Mouse (Mus musculus): ENCODE results near the gene Lim2.
A peak's percentile ranks its signal among the peaks of the same experiment; 100 is the strongest.
"Not testable (repeated sequence)": the region's sequence is repeated elsewhere in the genome, so short reads cannot be mapped to it uniquely, and the experiment has no call there.

Gene Lim2

GRCm38 (mm10) chr7:43427406-43427805 is at the start of gene Lim2:
Gene Lim2, plus strand, starts transcription at chr7:43427670.
- no peak for DNase-seq

DNA sequence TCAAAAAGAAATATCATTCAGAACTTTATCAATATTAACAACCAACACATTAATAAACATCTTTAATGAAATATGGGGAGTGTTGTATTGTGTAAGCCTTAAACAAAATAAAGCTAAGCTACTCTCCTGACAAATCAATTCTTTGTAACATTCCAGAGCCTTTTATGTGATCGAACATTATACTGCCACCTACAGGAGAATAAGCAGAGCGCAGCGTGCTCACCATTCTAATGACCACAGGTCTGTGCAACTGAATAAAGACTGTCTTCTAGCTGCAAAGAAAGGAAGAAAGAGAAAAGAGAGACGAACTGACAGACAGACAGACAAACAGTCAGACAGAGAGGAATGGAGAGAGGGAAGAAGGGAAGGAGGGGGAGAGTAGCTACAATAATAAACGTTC is 49.2 kb upstream of the Lim2 start:
- DNase-seq, result no peak

DNA sequence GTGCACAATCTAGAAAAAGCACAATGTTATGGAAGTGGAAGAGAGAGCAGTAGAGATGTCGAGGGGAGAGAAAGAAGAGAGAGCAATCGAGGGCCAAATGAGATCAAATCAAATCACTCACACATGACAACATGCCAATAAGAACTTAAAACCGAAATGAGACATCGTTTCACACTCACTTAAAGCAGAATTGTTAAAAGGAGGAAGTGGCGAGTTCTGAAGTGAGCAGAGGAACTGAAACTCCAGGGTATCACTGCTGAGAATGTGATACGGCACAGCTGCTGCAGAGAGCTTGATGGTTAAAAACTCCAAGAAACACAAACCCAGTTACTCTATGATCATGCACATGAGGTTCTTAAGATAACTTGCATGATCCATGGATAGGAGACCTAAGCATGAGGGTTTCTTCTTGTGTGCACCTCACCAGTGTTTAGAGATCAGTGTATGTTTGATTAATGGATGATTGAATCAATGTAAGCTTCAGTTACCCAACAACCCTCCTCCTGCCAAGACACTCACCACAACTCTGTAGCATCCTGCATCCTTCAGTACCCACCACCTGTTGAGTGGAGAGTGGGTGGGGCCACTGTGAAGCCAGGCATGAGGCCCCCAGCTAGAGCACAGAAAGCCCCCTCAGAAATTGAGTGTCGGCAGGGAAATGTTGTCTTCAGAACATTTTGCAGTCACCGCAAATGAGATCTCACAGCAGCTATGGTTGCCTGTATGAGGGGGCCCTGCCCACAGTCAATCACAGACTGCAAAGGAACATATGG is 34.9 kb upstream of the Lim2 start:
- no peak for DNase-seq

GRCm38 (mm10) chr7:43399501-43399900 is 28.0 kb upstream of the Lim2 start:
- DNase-seq, result no peak

DNA sequence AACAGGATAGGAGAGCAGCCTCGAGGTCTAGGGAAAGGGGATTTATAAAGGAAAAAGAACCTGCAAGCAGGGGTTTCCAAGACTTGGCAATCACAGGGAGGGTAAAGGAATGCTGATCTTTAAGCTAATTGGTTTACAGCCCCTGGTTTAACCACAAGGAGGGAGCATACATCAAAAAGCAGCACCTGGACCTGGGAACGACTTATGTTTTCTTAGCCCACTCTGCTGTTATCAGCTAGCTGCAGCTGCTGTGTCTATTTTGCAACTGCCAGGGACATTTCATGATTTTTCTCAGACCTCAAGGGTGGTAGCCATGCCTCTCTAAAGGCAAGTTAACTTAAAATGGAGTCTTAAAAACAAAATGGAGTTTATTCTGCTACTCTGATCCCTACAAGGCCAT is 24.8 kb upstream of the Lim2 start:
- no peak for DNase-seq

- DNase-seq, result no peak
Observed at GRCm38 (mm10) chr7:43407573-43407972, 19.9 kb upstream of the Lim2 start.

DNA sequence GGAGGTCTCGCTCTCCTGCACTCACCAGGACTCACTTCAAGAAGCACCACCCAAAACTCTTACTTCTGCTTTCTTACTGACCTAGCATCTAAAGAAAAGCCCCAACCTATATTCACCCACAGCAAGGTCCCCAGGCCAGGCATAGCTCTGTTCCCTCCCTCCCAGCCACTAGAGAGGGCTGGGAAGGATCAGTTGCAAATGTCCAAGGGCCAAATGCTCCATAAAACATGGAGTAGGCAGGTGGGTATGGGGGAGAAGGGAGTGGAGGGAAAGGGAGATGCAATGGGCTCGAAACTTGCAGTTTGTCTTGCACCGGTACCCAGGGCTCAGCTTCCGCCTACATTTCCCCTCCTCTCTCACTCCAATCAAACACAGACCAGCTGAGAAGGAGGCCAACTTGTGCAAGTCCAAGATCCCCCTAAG is 19.3 kb upstream of the Lim2 start, which contains the start of gene Siglecg:
TSS of gene Siglecg (plus strand) at position 74 of the 423 bp plus-strand sequence.
- no peak for DNase-seq

DNA sequence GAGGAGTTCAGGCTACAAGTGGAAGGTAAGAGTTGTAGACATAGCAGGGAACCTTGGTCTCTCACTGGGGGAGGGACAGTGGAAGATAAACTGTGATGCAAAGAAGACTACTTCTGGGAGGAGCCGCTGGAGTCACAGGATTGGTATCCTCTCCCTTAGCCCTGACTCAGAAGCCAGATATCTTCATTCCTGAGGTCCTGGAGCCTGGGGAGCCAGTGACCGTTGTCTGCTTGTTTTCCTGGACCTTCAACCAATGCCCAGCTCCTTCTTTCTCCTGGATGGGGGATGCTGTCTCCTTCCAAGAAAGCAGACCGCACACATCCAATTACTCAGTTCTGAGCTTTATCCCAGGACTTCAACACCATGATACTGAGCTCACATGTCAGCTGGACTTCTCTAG is 18.4 kb upstream of the Lim2 start:
- DNase-seq, result no peak

DNA sequence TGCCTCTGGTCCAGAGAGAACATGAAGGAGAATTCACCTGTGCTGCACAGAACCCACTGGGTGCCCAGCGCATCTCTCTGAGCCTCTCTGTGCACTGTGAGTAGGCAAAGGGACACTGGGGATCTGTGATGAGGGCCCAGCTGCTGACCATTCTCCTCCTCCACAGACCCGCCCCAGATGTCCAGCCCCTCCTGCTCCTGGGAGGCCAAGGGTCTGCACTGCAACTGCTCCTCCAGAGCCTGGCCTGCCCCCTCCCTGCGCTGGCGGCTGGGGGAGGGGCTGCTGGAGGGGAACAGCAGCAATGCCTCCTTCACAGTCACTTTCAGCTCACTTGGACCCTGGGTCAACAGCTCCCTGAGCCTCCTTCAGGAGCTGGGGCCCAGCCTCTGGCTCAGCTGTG is 15.7 kb upstream of the Lim2 start:
- not testable (repeated sequence) for DNase-seq

DNA sequence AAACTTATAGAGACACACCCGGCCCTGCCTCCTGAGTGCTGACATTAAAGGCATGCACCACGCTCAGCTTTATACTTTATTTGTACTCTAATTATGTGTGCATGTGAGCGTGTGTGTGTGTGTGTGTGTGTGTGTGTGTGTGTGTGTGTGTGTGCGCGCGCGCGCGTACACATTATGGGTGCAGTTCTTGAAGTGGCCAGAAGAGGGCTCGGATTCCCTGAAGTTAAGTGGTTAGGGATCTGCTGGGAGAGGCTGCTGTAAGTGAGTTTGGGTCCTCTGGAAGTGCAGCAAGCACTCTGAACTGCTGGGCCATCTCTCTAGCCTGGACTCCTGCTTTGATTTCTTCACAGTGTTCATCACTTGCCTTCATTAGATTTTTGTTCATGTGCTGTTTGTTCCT is 10.2 kb upstream of the Lim2 start:
- no peak for DNase-seq

DNA sequence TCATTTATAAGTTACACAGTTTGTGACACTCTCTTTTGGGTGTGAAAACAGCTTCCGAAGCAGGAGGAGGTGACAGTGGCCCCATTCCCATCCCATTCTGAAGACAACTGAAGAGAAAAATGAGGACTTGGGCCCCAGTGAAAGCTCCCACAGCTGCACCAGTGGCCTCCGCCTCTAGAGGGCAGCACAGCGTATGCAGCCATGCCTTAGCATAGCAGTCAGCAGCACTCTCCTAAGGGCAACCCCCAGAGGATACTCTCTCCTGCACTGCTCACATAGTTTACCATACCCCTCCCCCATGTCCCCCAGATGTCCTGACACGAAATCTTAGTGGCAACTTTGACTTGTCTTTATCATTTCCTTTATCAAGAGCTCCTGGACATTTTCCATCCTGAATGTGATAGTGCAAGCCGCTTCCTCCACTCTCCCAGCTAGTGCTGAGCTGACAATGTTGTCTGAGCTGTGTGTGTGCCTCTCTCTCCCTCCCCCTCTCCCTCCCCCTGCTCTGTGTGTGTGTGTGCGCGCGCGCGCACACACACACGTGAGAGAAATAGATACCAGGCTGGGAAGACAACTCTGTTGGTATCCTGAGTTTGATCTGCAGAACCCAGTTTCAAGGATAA is 4.4 kb upstream of the Lim2 start:
- peak; percentile 67 for DNase-seq

- no peak for DNase-seq
Observed at GRCm38 (mm10) chr7:43423991-43424625, 3.4 kb upstream of the Lim2 start.

GRCm38 (mm10) chr7:43429500-43429899 is 2.0 kb downstream of the Lim2 start:
- no peak for DNase-seq

- no peak for DNase-seq
Observed at GRCm38 (mm10) chr7:43432891-43433290, 5.4 kb downstream of the Lim2 start.

GRCm38 (mm10) chr7:43434676-43435075 is 7.2 kb downstream of the Lim2 start:
- no peak for DNase-seq

GRCm38 (mm10) chr7:43436341-43437255 is 9.1 kb downstream of the Lim2 start, which contains the start of gene Nkg7:
Gene Nkg7, plus strand, starts transcription at chr7:43437073.
- DNase-seq, result no peak

DNA sequence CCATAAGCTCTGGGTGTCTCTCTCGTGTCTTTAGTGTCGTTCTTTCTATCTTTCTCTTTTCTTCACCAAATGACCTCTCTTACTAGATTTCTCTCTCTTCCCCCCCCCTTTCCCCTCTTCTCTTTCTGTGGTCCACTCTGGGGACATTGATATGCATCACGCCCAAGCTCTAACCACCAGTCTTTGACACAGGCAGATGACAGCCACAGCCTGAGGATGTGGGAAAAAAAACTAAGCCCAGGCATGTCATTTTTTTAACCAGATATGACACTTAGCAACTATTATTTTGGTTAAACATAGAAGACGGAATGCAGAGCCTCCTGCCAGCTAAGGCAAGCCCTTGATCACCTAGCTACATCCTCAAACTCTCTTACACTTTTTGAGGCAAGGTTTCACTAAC is 11.1 kb downstream of the Lim2 start:
- DNase-seq, result no peak

- no peak for DNase-seq
Observed at GRCm38 (mm10) chr7:43440482-43440881, 13.0 kb downstream of the Lim2 start, which contains the start of gene Cldnd2. Gene Cldnd2, plus strand, starts transcription at chr7:43440782.

- DNase-seq, result no peak
Observed at GRCm38 (mm10) chr7:43441071-43441470, 13.6 kb downstream of the Lim2 start.

DNA sequence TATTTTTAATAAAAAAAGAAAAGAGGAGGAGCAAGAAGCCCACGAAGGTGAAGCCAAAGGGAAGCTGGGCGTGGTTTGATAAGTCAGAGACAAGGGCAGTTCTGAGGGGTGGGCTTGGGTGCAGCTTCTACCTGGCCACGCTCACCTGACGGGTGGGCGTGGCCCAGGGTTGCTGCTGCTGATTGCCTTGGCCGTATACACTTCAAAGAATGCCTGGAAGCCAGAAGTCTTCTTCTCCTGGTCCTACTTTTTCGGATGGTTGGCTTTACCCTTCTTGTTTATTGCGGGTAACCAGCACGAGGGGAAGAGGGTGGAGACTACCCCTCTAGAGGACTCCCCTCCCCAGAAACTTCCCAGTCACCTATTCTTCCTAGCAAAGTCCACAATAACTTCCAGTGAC is 15.2 kb downstream of the Lim2 start:
- no peak for DNase-seq

DNA sequence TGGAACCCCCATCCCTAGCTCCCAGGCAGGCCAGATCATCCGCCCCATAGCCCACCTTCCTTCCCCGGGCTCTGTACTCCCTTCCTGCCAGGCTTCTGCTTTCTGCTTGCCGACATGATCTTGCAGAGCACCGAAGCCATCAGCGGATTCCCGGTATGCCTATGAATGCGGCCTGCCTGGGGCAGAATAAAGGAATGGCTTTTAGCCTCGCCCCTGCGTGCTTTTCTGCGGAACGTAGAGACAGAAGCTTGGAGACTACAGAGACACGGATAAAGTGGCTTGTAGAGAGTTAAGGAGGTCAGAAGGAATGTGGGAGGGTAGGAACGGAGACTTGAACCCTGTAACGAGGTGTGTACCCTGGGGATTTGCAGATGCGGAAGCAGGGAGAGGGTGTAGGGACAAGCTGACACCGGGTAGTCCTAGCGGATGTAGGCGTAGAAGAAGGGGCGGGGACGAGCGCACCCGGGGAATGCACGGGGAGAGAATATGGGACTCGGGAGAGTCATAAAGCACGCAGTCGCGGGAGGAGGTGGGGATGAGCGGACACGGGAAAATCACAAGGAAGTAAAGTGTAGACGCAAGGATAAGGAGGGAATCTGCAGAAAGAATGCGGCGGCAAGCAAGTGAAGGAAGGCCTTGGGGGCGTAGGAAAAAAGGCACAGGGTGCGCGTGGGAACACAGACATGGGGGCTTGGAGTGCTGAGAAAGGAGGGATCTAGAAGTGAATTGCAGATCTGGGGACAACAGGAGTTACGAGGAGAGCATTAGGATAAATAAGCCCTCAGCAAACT is 15.9 kb downstream of the Lim2 start:
- DNase-seq, result peak; percentile 52

- peak; percentile 94 for DNase-seq
Observed at GRCm38 (mm10) chr7:43443917-43444293, 16.4 kb downstream of the Lim2 start, which contains the start of the genes Etfb and Gm45233. Gene Etfb, plus strand, starts transcription at chr7:43444083. Gene Gm45233, plus strand, starts transcription at chr7:43444128.

Measured in cerebellum, adult 11 months (tissue).